Mouse (Mus musculus) embryonic facial prominence, embryonic 11.5 days (tissue): Measurements from ENCODE around the gene Smad1. TPM values are rescaled to one million over a fixed set of nuclear protein-coding genes. Genes with fewer than 3 reads are reported as not detected.

ENCODE experiments used
- ATAC-seq: fragments of 200-750 bp; cut with Nextera tagmentation; replicated peaks from 2 replicates; pipeline ENCODE4 v1.8.0; 2017; ENCODE audit warnings: low read depth; ENCODE audit not compliant: insufficient number of reproducible peaks, low FRiP score, low TSS enrichment
- DNase-seq: peaks from one replicate; pipeline ENCODE4 v3.0.0-alpha.2; 2015; ENCODE audit warnings: low spot score
- H3K27ac ChIP-seq: fragments of 300-500 bp; sonication (generic); replicated peaks from 2 replicates; pipeline ENCODE4 v1.5.1; 2014; ENCODE audit warnings: mild to moderate bottlenecking, low read depth, low read length, control low read depth
- H3K27me3 ChIP-seq: fragments of 300-500 bp; sonication (generic); 2 replicates; pipeline ENCODE4 v1.6.1; 2014; ENCODE audit warnings: mild to moderate bottlenecking, low read length, moderate library complexity, mixed read lengths; ENCODE audit not compliant: control insufficient read depth, insufficient read depth
- H3K36me3 ChIP-seq: fragments of 300-500 bp; sonication (generic); replicated peaks from 2 replicates; pipeline ENCODE4 v1.6.1; 2014; ENCODE audit warnings: low read depth, mild to moderate bottlenecking, low read length, moderate library complexity, mixed read lengths; ENCODE audit not compliant: control insufficient read depth, insufficient read depth
- H3K4me1 ChIP-seq: fragments of 300-500 bp; sonication (generic); 2 replicates; pipeline ENCODE4 v1.6.1; 2014; ENCODE audit warnings: low read length, mixed read lengths; ENCODE audit not compliant: control insufficient read depth, insufficient read depth
- H3K4me2 ChIP-seq: fragments of 300-500 bp; sonication (generic); 2 replicates; pipeline ENCODE4 v1.6.1; 2014; ENCODE audit warnings: low read depth, mild to moderate bottlenecking, control low read depth, low read length, moderate library complexity
- H3K4me3 ChIP-seq: fragments of 300-500 bp; sonication (generic); 2 replicates; pipeline ENCODE4 v1.5.1; 2014; ENCODE audit warnings: low read depth, low read length, control low read depth
- H3K9ac ChIP-seq: fragments of 300-500 bp; sonication (generic); replicated peaks from 2 replicates; pipeline ENCODE4 v1.6.1; 2014; ENCODE audit warnings: mild to moderate bottlenecking, control low read depth, low read length
- H3K9me3 ChIP-seq: fragments of 300-500 bp; sonication (generic); replicated peaks from 2 replicates; pipeline ENCODE4 v1.6.1; 2016; ENCODE audit warnings: mild to moderate bottlenecking, low read length, inconsistent platforms, mixed read lengths; ENCODE audit not compliant: control insufficient read depth
- WGBS: fragments of 180-500 bp; shearing (Covaris S2); extraction: QIAGEN DNeasy Blood & Tissue Kit; methylation state at CpG from one replicate; pipeline ENCODE4 v1.1.7; 2014; 5-methylcytosine and 5-hydroxymethylcytosine counted together
- polyA plus RNA-seq: library from polyadenylated mRNA; unstranded; fragments of >200 nt; fragmentation: Nextera tagmentation; extraction: Ambion mirVana; gene quantifications from 2 replicates; pipeline ENCODE4 v1.2.1, GENCODE M21; 2014

Smad1 gene
- polyA plus RNA-seq, 1 experiment from 2014 or later: 63.5 TPM

DNA sequence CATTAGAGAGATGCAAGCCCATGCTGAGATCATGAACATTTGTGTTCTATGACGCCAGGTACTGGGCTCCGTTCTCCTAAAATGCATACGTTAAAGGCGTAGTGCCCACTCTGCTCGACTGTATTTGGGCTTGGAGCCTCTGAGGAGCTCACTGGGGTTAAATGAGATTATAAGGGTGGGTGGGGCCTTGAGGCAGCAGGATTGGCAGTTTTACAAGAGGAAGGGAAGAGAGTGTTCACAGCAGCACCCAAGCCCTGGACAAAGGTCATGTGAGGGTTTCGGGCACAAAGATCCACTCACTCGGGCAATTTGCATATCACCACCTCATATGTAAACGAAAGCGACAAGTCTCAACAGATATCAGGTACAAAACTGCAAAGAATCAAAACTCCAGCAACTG lies 26.8 kb downstream of the Smad1 start:
- H3K4me1 ChIP-seq: peaks cover 2% of the 10 kb centered on the region; the same call in 1 of the 2 replicates
- H3K9ac ChIP-seq: no peak overlapping the region
- no peaks in the 10 kb centered on the region for H3K9me3 ChIP-seq
- H3K36me3 ChIP-seq: peaks cover 7% of the 10 kb centered on the region
- H3K27me3 ChIP-seq: no peaks in the 10 kb centered on the region
- no peak for ATAC-seq
- no peak overlapping the region for H3K4me3 ChIP-seq
- no peak overlapping the region for H3K27ac ChIP-seq
- no peak overlapping the region for H3K4me2 ChIP-seq
- WGBS: 85% methylated on average over 9 of the region's 9 CpGs
- DNase-seq: no peak

DNA sequence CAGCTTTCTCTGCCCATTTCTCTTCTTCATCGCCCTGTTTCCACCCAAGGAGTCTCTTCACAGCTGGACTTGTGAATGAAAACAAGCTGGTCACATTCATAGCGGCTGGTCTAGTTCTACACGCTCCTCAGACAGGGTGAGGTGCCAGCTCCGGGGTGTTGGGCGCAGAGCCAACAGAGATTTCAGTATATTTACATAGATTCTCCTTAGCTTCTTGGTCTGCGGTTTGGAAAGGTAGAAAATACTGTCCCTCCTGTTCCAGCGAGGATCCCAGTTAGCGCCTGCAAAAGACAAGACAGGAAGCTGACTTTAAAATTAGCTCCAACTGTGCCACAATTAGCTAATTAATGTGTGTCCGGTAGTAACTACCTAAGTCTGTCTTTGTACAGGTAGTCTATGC lies 27.2 kb downstream of the Smad1 start:
- H3K9me3 ChIP-seq: no peaks in the 10 kb centered on the region
- no peak overlapping the region for H3K4me3 ChIP-seq
- 89% methylated on average over 9 of the region's 9 CpGs for WGBS
- no peak for ATAC-seq
- DNase-seq: no peak
- H3K27me3 ChIP-seq: no peaks in the 10 kb centered on the region
- H3K36me3 ChIP-seq: peaks cover 7% of the 10 kb centered on the region
- H3K4me2 ChIP-seq: no peak overlapping the region
- no peak overlapping the region for H3K27ac ChIP-seq
- no peak overlapping the region for H3K9ac ChIP-seq
- H3K4me1 ChIP-seq: peaks cover 2% of the 10 kb centered on the region; the same call in 1 of the 2 replicates

DNA sequence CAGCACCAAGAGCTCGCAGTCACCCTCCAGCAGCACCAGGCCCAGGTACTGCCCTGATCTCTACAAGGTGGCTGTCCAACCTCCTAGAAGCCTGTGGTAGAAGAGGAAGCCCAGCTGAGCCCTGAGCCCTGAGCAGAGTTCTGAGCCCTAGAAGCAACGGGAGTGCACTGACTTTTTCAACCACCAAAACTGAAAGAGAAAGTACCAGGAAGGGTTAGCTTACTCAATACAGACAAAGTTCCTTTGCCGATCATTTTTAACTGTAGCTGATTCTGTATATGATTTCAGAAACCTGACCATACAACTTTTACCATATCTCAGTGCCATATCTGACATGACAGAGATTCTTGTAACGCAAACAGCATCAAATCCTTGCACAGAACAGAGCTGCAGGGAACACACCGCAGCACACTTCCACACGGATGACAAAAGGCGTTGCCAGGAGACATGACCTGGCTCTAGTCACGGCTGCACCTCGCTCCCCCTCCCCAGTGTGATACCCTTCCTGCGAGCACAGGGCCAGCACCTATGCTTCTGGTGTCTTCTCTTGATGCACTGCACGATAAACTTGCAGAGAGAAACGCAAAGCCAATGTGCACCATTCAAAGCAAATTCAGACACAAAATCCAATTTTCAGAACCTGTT lies 28.6 kb downstream of the Smad1 start:
- H3K4me2 ChIP-seq: no peak overlapping the region
- peaks cover 2% of the 10 kb centered on the region; the same call in 1 of the 2 replicates for H3K4me1 ChIP-seq
- no peaks in the 10 kb centered on the region for H3K9me3 ChIP-seq
- ATAC-seq (no peak), DNase-seq (no peak)
- WGBS: 91% methylated on average over 12 of the region's 12 CpGs
- no peak overlapping the region for H3K27ac ChIP-seq
- peaks cover 7% of the 10 kb centered on the region for H3K36me3 ChIP-seq
- no peak overlapping the region for H3K9ac ChIP-seq
- no peak overlapping the region for H3K4me3 ChIP-seq
- H3K27me3 ChIP-seq: no peaks in the 10 kb centered on the region

DNA sequence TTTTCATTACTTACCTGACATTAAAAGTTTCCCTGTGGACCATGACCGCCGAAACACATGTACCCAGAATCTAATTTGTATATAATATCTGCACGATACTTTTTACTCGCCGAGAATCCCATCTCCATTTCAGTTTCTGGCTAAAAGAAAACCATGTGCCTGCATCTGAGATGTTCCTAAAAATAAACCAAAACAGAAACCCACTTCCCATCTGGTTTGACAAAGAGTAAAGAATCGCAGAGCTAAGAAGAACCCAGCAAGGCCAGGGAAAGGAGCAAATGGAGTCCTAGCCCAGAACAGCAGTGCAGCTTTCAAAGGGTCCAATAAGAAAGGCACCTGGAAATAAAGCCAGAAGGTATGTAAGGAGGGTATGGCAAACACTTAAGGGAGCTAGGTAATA lies 30.2 kb downstream of the Smad1 start:
- H3K9ac ChIP-seq: no peak overlapping the region
- 84% methylated on average over 6 of the region's 6 CpGs for WGBS
- H3K27ac ChIP-seq: no peak overlapping the region
- H3K4me2 ChIP-seq: no peak overlapping the region
- H3K4me1 ChIP-seq: no peaks in the 10 kb centered on the region
- peaks cover 7% of the 10 kb centered on the region for H3K36me3 ChIP-seq
- no peaks in the 10 kb centered on the region for H3K9me3 ChIP-seq
- no peaks in the 10 kb centered on the region for H3K27me3 ChIP-seq
- DNase-seq (no peak), ATAC-seq (no peak)
- H3K4me3 ChIP-seq: no peak overlapping the region

DNA sequence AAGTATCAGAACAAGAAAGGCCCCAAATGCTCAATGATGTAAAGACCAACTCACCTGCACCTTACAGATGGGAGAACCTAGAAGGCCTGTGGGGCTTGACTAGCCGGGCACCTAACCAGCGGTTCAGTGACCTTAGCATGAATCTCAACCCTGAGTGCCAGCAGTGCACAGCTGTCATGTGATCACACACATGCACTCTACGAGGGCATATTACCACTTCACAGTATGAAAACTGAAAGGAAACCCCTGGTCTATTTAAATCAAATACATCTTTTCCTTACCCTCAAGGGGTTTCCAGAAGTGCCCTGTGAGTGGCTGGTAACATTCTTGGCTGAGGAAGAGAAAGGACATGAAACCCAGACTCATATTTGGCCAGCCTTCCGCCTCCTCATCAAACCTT lies 31.4 kb downstream of the Smad1 start:
- Histone ChIP-seq H3K27me3 (no peaks in the 10 kb centered on the region), H3K36me3 (peaks cover 7% of the 10 kb centered on the region), H3K4me3 (no peak overlapping the region), H3K9me3 (no peaks in the 10 kb centered on the region), H3K4me1 (no peaks in the 10 kb centered on the region), H3K9ac (no peak overlapping the region), H3K27ac (no peak overlapping the region), H3K4me2 (no peak overlapping the region)
- no peak for DNase-seq
- 82% methylated on average over 4 of the region's 4 CpGs for WGBS
- ATAC-seq: no peak

DNA sequence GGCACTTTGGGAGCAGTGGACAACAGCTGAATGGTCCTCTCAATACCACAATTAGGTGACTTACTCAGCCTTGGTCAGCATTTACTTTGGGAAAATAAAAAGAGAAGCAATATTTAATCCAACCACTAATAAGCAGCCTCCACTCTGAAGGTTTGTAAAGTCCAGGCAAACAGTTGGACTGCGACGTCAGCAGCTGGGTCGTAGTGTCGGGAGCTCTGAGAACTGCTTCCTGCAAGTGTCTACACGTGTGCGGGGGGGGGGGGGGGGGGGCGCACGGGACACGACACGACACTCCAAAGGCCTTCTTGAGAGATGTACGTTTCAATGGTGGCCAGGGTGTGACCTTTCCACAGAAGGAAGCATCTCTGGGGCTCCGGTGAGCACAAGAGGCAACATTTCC lies 32.0 kb downstream of the Smad1 start:
- peaks cover 7% of the 10 kb centered on the region for H3K36me3 ChIP-seq

DNA sequence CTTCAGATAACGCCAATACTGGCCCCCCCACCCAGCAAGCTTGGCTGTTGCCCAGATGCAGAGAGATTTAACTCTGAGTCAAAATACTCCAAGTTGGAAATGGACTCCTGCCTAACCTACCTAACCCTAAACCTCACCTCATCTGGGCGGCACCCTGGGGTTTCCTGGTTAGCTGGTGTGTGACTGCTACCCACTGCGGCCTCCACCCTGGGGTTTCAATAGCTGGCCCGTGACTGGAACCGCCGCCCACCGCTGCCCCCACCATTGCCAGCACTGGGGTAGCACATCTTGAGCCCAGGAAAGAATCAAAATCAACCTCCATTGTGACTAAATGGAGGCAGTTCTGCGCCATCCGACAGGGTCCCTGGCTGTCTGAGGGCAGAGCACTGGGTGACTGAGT lies 33.1 kb downstream of the Smad1 start:
- Histone ChIP-seq H3K27me3 (no peaks in the 10 kb centered on the region), H3K4me2 (no peak overlapping the region), H3K27ac (no peak overlapping the region), H3K36me3 (peaks cover 7% of the 10 kb centered on the region), H3K4me3 (no peak overlapping the region), H3K9ac (no peak overlapping the region), H3K4me1 (no peaks in the 10 kb centered on the region), H3K9me3 (no peaks in the 10 kb centered on the region)
- DNase-seq (no peak), ATAC-seq (no peak)
- WGBS: 88% methylated on average over 9 of the region's 9 CpGs

More for the DNA sequence above, 32.0 kb downstream of the Smad1 start:
- DNase-seq: no peak
- 88% methylated on average over 10 of the region's 12 CpGs for WGBS
- no peaks in the 10 kb centered on the region for H3K4me1 ChIP-seq
- H3K4me3 ChIP-seq: no peak overlapping the region
- no peaks in the 10 kb centered on the region for H3K27me3 ChIP-seq
- no peak for ATAC-seq
- no peaks in the 10 kb centered on the region for H3K9me3 ChIP-seq
- H3K27ac ChIP-seq: no peak overlapping the region
- H3K4me2 ChIP-seq: no peak overlapping the region
- H3K9ac ChIP-seq: no peak overlapping the region

DNA sequence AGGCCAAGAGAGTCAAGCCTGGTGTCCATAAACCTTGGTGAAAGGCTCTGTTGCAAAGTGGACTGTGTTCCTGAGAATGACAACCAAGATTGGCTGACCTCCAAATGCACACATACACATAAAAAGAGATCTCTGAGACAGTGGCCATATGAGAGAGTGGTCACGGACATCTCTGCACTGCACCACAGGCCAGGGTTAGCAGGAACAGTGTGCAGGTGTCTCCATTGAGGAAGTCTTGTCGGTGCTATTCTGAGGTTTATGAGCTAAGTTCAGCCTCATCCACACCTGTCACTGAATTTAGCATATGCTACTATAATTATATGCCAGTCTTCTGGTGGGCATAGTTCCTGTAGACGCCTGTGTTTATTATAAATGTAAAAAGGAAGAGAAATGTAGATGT lies 33.6 kb downstream of the Smad1 start:
- H3K4me2 ChIP-seq: no peak overlapping the region
- H3K4me1 ChIP-seq: no peaks in the 10 kb centered on the region
- H3K9me3 ChIP-seq: no peaks in the 10 kb centered on the region
- H3K27ac ChIP-seq: no peak overlapping the region
- no peaks in the 10 kb centered on the region for H3K27me3 ChIP-seq
- ATAC-seq: no peak
- peaks cover 7% of the 10 kb centered on the region for H3K36me3 ChIP-seq
- no peak overlapping the region for H3K4me3 ChIP-seq
- no peak overlapping the region for H3K9ac ChIP-seq
- 93% methylated on average over 3 of the region's 3 CpGs for WGBS
- no peak for DNase-seq
